Mouse (Mus musculus): Measurements from ENCODE around the gene Meaf6.

DNA sequence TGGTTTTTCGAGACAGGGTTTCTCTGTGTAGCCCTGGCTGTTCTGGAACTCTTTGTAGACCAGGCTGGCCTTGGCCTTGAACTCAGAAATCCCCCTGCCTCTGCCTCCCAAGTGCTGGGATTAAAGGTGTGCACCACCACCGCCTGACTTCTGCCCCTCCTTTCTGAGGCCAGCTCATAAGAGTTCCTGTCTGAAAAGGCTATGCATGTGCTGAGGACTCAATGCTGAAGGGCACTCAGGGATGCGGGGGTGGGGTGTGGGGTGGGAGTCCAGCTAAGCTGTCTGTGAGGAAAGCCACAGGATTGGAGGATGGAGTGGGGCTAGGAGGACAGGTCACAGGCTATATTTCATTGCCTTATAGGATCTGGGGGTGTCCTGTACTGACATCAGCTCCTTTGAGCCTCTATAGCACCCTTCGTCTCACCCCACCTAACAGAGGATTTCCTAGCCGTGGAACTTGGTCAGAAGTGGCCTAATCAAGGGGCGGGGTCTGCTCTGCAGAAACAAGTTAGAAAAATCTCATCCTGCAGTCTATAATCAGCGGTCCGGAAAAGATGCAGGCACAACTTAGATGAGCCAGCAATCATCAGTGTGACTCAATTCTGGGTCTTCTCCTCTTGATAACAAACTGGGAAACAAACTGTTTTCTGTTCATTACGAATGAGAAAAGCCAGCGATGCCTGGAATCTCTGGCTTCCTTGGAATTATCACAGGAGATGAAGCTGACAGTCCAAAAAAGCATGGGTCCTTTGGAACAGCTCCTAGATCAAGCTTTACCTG lies 50.3 kb downstream of the Meaf6 start:
- no peak for TF ChIP-seq CTCF (conservative IDR thresholded peaks at IDR 0.05; ENCODE audit: insufficient read depth, insufficient read length, low read depth, low read length)
- TF ChIP-seq POLR2A (IDR thresholded peaks at IDR 0.05; ENCODE audit: low read depth, low read length): no peak
